Mouse (Mus musculus) kidney, embryonic 14.5 days (tissue): ENCODE data around the gene Abcc12. TPM values are rescaled to one million over a fixed set of nuclear protein-coding genes. Genes with fewer than 3 reads are reported as not detected.

Source experiments
- ATAC-seq: fragments of 200-750 bp; cut with Nextera tagmentation; 2 replicates; pipeline ENCODE4 v1.8.0; 2017; ENCODE audit warnings: moderate number of reproducible peaks, mild to moderate bottlenecking, moderate TSS enrichment, moderate library complexity; ENCODE audit not compliant: low FRiP score, low TSS enrichment
- H3K27ac ChIP-seq: fragments of 300-500 bp; sonication (generic); 2 replicates; pipeline ENCODE4 v1.5.1; 2014; ENCODE audit warnings: low read depth, mild to moderate bottlenecking, low read length, moderate library complexity, mixed read lengths
- H3K27me3 ChIP-seq: fragments of 300-500 bp; sonication (generic); 2 replicates; pipeline ENCODE4 v1.6.1; 2014; ENCODE audit warnings: mild to moderate bottlenecking, low read length; ENCODE audit not compliant: control insufficient read depth, insufficient read depth
- H3K36me3 ChIP-seq: fragments of 300-500 bp; sonication (generic); 2 replicates; pipeline ENCODE4 v1.6.1; 2014; ENCODE audit warnings: low read length, mixed read lengths; ENCODE audit not compliant: control insufficient read depth, insufficient read depth
- H3K4me1 ChIP-seq: fragments of 300-500 bp; sonication (generic); 2 replicates; pipeline ENCODE4 v1.6.1; 2014; ENCODE audit warnings: low read length, mixed read lengths; ENCODE audit not compliant: control insufficient read depth, insufficient read depth
- H3K4me2 ChIP-seq: fragments of 300-500 bp; sonication (generic); replicated peaks from 2 replicates; pipeline ENCODE4 v1.6.1; 2014; ENCODE audit warnings: low read depth, mild to moderate bottlenecking, low read length
- H3K4me3 ChIP-seq: fragments of 300-500 bp; sonication (generic); 2 replicates; pipeline ENCODE4 v1.5.1; 2014; ENCODE audit warnings: mild to moderate bottlenecking, low read length
- H3K9ac ChIP-seq: fragments of 300-500 bp; sonication (generic); 2 replicates; pipeline ENCODE4 v1.6.1; 2014; ENCODE audit warnings: low read depth, mild to moderate bottlenecking, low read length, moderate library complexity
- H3K9me3 ChIP-seq: fragments of 300-500 bp; sonication (generic); 2 replicates; pipeline ENCODE4 v1.6.1; 2016; ENCODE audit warnings: low read length; ENCODE audit not compliant: control insufficient read depth
- WGBS: fragments of 180-500 bp; shearing (Covaris S2); extraction: QIAGEN DNeasy Blood & Tissue Kit; methylation state at CpG from one replicate; pipeline ENCODE4 v1.1.7; 2014; 5-methylcytosine and 5-hydroxymethylcytosine counted together
- polyA plus RNA-seq: library from polyadenylated mRNA; unstranded; fragments of >200 nt; fragmentation: Nextera tagmentation; extraction: Ambion mirVana; gene quantifications from 2 replicates; pipeline ENCODE4 v1.2.1, GENCODE M21; 2014

The Abcc12 gene
- polyA plus RNA-seq, 1 experiment from 2014 or later, result 0.08 TPM

GRCm38 (mm10) chr8:86603174-86603573 is 22.7 kb upstream of the Abcc12 start:
- Histone ChIP-seq H3K9ac (no peak overlapping the region), H3K27ac (no peak overlapping the region), H3K4me1 (no peaks in the 10 kb centered on the region), H3K4me2 (no peak overlapping the region), H3K27me3 (no peaks in the 10 kb centered on the region), H3K9me3 (no peaks in the 10 kb centered on the region), H3K4me3 (no peak overlapping the region), H3K36me3 (no peaks in the 10 kb centered on the region)
- WGBS, result 73% methylated on average over 2 of the region's 2 CpGs
- ATAC-seq, result no peak

GRCm38 (mm10) chr8:86600311-86600710 is 19.8 kb upstream of the Abcc12 start:
- Histone ChIP-seq H3K36me3 (no peaks in the 10 kb centered on the region), H3K4me3 (no peak overlapping the region), H3K4me2 (no peak overlapping the region), H3K27me3 (no peaks in the 10 kb centered on the region), H3K9ac (no peak overlapping the region), H3K9me3 (no peaks in the 10 kb centered on the region), H3K27ac (no peak overlapping the region), H3K4me1 (no peaks in the 10 kb centered on the region)
- WGBS, result 88% methylated on average over 3 of the region's 3 CpGs
- no peak for ATAC-seq

- 89% methylated on average over 6 of the region's 6 CpGs for WGBS
- Histone ChIP-seq H3K27ac (no peak overlapping the region), H3K36me3 (no peaks in the 10 kb centered on the region), H3K4me3 (no peak overlapping the region), H3K9me3 (no peaks in the 10 kb centered on the region), H3K9ac (no peak overlapping the region), H3K27me3 (no peaks in the 10 kb centered on the region), H3K4me2 (no peak overlapping the region), H3K4me1 (no peaks in the 10 kb centered on the region)
- ATAC-seq, result no peak
Measured at GRCm38 (mm10) chr8:86599299-86599698, 18.8 kb upstream of the Abcc12 start.

DNA sequence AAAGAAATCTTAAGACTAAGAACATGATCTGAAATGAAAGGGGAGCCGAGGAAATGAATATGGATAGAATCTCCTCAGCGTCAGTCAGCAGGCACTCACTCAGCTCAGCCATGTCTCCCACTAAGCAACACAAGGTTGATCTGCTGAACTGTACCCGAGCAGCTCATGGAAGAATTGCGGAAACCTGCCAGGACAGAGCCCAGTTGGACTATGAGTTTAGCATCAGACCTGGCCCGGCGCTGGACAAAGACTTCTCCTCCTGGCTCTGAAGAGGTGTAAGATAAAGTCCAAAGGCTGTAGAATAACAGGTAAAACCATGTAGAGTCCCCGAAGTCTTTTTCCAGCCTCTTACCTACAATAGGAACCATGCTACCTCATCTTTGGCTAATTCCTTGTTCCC is 17.2 kb upstream of the Abcc12 start:
- no peak overlapping the region for H3K27ac ChIP-seq
- H3K4me2 ChIP-seq, result no peak overlapping the region
- H3K4me3 ChIP-seq, result no peak overlapping the region
- 91% methylated on average over 7 of the region's 7 CpGs for WGBS
- H3K9ac ChIP-seq, result no peak overlapping the region
- ATAC-seq, result no peak
- no peaks in the 10 kb centered on the region for H3K27me3 ChIP-seq
- H3K4me1 ChIP-seq, result no peaks in the 10 kb centered on the region
- H3K9me3 ChIP-seq, result no peaks in the 10 kb centered on the region
- no peaks in the 10 kb centered on the region for H3K36me3 ChIP-seq

DNA sequence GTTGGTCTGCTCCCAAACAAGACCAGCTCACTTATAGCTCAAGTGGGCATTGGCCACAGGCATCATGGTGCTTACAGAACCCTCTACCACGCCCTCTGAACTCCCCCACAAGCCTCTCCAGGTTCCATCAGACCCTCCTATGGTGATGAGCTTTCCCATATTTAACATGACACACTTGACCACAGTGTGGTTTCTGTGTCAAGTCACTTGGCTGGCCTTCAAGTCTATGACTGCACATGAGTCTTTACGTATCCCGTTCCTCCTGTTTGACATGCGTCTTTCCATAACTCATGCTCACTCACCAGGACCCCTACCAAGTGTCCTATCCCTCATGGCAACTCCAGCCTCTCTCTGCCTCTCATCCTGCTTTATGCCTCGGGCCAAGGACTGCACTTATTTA is 15.2 kb upstream of the Abcc12 start:
- Histone ChIP-seq H3K27me3 (no peaks in the 10 kb centered on the region), H3K4me2 (no peak overlapping the region), H3K9me3 (no peaks in the 10 kb centered on the region), H3K36me3 (no peaks in the 10 kb centered on the region), H3K27ac (no peak overlapping the region), H3K9ac (no peak overlapping the region), H3K4me1 (no peaks in the 10 kb centered on the region), H3K4me3 (no peak overlapping the region)
- ATAC-seq, result no peak
- WGBS, result 84% methylated on average over 5 of the region's 5 CpGs

DNA sequence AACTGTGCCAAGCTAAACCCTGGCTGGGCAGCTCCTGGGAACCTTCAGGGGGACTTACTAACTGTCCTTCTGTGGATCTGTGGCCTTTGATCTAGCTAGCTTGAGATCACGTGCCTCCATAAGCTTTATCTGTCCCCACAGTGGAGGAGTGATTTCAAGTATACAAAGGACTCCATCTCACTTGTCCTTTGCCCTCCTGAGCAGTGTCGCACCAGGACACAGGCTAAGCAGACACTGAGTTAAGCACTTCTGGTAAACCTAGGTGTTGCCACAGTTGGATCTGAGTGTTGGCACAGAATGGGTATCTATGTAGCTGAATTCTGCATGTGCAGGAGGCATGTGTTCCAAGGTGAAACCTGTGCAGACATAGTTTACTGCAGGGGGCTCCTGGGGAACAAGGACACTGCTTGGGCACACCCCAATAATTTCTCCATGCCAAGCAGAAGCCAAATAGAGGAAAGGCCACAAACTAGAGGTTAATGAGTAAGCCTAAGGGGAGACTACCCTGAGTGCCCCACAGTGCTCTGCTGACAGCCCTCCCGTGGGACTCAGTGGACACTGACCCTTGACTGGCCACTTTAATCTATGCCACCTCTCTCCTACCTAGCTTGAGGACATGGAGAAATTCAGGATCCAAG is 13.8 kb upstream of the Abcc12 start:
- Histone ChIP-seq H3K9me3 (no peaks in the 10 kb centered on the region), H3K27ac (no peak overlapping the region), H3K27me3 (no peaks in the 10 kb centered on the region), H3K9ac (no peak overlapping the region), H3K4me3 (no peak overlapping the region), H3K4me2 (no peak overlapping the region), H3K4me1 (no peaks in the 10 kb centered on the region), H3K36me3 (no peaks in the 10 kb centered on the region)
- 60% methylated on average over 3 of the region's 3 CpGs for WGBS
- no peak for ATAC-seq

DNA sequence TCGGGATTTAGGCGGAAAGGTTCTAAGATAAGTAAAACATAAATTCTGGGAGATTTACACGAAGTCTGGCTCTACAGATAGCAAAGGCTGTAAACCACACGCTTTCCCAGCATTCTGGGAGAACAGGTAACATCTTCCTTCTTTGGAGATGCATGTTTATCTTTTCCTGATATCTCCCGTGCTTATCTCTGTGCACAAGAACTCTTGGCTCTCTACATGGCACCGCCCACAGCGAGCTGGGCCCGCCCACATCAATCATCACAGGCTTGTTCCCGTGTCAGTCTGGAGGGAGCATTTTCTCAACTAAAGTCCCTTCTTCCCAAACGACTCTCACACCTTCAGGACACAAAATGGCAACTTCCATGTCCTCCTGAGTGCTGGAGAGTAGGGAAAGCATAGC is 12.6 kb upstream of the Abcc12 start:
- 62% methylated on average over 10 of the region's 10 CpGs for WGBS
- no peak overlapping the region for H3K9ac ChIP-seq

DNA sequence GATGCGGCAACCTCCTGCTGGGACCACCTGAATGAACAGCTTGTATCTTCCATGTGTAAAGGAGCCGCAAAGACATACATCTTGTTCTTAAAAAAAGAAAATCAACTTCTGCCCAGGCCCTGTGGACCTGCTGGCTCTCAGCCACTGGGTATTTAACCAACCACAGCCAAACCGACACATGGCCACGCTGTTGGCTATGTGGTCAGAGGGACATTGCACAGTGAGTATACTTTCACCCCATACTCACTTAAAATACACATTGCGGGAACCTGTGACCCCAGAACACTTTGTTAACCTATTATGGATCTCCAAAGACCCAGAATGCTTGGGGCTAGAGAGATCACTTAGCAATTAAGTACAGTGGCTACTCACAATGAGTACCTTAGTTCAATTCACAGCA is 7.9 kb upstream of the Abcc12 start:
- Histone ChIP-seq H3K27me3 (no peaks in the 10 kb centered on the region), H3K4me3 (no peak overlapping the region), H3K9me3 (no peaks in the 10 kb centered on the region), H3K4me1 (no peaks in the 10 kb centered on the region), H3K27ac (no peak overlapping the region), H3K9ac (no peak overlapping the region), H3K4me2 (no peak overlapping the region), H3K36me3 (no peaks in the 10 kb centered on the region)
- ATAC-seq, result no peak
- WGBS, result 90% methylated on average over 5 of the region's 5 CpGs

More for the DNA sequence above, 12.6 kb upstream of the Abcc12 start:
- Histone ChIP-seq H3K27ac (no peak overlapping the region), H3K9me3 (no peaks in the 10 kb centered on the region), H3K4me3 (no peak overlapping the region), H3K27me3 (no peaks in the 10 kb centered on the region), H3K4me2 (no peak overlapping the region), H3K4me1 (no peaks in the 10 kb centered on the region), H3K36me3 (no peaks in the 10 kb centered on the region)
- ATAC-seq, result no peak

- no peaks in the 10 kb centered on the region for H3K36me3 ChIP-seq
- no peaks in the 10 kb centered on the region for H3K4me1 ChIP-seq
- no peaks in the 10 kb centered on the region for H3K9me3 ChIP-seq
- H3K4me2 ChIP-seq, result no peak overlapping the region
- 47% methylated on average over 6 of the region's 6 CpGs for WGBS
- H3K9ac ChIP-seq, result no peak overlapping the region
- H3K4me3 ChIP-seq, result no peak overlapping the region
- no peak overlapping the region for H3K27ac ChIP-seq
- no peak for ATAC-seq
- H3K27me3 ChIP-seq, result no peaks in the 10 kb centered on the region
Measured at GRCm38 (mm10) chr8:86586642-86587041, 6.2 kb upstream of the Abcc12 start.
